Mouse (Mus musculus): ENCODE measurements around the gene Nes. TPM values are rescaled to one million over a fixed set of nuclear protein-coding genes. Genes with fewer than 3 reads are reported as not detected.

Gene Nes
- polyA plus RNA-seq, 1 experiment from 2014 or later, result 4.5 TPM

DNA sequence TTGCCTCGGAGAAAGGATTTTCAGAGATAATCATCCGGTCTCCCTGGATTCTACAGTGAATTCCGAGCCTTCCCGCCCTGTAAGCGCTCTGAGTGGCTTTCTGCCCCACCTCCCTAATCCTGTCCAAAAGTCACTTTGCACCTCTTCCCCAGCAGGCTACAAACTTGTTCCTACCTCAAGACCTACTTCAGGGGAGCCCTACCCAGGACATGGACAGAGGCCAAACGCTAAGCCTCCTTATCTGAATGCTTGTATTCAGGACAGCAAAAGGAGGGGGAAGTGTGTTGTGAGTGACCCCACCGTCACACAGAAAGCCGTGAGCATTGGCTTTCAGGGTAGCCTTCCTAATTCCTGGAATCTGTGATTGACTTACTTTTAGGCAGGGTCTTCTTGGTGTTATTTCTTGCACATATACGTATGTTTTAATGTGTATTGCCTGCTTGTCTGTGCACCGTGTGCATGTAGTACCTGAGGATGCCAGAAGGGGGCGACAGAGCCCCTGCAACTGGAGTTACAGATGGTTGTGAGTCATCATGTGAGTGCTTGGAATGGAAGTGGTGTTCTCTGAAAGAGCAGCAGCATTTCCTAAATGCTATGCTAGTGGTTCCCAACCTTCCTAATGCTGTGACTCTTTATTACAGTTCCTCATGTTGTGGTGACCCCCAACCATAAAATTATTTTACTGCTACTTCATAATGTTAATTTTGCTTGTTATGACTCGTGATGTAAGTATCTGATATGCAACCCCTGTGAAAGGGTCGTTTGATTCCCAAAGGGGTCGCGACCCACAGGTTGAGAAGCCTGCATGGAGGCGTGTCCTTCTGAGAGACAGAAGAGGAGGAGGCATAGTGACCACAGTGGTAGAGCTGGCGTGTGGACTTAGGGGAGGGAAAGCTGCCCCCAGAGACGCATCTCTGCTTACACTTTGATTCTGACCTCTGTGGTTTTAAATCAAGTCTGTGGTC, 35.2 kb downstream of the Nes start:
- DNase-seq (ENCODE audit: low spot score), result no peak

DNA sequence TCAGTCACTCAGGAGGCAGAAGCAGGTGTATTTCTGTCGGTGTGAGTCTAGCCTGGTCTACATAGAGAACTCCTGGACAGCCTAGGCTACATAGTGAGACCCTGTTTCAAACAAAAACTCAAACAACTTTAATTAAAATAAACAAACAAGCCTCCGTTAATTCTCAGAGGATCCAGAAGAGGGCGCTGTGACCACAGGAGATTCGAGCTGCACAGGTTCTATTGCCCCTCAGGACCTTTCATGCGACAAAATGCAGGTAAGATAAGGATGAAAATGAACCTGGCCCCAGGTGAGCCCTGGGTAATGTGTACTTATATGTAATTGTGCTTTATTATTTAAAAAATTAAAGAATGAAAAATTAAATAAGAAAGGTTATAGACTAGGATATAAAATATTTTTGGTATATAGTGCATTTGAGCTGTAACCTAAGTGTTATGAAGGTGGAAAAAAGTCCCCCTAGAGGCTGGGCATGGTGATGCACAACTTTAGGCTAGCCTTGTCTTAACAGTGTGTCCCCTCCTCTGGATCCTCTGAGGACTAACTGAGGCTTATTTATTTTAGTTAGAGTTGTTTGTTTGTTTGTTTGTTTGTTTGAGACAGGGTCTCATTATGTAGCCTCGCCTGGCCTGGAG, 39.9 kb downstream of the Nes start:
- peak; percentile 66 for DNase-seq (ENCODE audit: low spot score)

DNA sequence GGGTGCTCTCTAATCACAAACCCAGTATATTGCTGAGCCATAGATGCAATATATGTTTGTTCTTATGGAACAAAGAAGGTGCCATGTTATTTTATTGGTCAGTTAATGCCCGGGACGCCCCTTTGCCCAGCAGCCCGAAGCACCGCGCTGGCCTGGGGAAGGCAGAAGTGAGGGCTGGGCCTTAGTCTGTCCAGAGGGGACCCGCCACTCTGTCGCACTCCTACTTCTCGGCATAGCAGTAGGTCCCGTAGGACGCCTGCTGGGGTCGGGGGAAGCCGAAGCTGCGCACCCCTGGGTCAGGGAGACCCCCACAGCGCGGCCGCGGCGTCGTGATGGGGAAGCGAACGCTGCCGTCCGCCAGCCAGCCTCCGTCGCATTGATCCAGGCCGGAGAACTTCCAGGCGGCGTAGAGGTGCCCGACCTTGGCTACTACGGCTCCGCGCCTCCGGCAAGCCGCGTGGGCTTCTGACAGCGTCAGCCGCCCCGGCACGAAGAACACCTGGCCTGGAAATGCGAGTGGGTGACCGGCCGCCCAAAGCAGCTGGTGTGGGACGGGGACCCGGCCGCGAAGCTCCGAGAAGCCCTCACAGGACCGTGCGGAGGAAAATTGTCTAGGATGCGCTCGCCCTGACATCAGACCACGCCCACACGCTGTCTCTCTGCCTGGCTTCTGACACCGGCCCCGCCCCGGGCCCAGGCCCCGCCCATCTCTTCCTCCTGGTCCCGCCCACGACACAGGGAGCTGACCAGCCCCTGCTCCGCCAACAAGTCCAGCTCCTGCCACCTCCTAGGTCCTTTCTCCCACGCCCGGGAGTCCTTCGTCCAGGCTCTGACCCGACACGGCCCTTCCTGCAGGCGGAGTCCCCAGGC, 51.7 kb downstream of the Nes start:
- peak; percentile 60 for DNase-seq (ENCODE audit: low spot score)

DNA sequence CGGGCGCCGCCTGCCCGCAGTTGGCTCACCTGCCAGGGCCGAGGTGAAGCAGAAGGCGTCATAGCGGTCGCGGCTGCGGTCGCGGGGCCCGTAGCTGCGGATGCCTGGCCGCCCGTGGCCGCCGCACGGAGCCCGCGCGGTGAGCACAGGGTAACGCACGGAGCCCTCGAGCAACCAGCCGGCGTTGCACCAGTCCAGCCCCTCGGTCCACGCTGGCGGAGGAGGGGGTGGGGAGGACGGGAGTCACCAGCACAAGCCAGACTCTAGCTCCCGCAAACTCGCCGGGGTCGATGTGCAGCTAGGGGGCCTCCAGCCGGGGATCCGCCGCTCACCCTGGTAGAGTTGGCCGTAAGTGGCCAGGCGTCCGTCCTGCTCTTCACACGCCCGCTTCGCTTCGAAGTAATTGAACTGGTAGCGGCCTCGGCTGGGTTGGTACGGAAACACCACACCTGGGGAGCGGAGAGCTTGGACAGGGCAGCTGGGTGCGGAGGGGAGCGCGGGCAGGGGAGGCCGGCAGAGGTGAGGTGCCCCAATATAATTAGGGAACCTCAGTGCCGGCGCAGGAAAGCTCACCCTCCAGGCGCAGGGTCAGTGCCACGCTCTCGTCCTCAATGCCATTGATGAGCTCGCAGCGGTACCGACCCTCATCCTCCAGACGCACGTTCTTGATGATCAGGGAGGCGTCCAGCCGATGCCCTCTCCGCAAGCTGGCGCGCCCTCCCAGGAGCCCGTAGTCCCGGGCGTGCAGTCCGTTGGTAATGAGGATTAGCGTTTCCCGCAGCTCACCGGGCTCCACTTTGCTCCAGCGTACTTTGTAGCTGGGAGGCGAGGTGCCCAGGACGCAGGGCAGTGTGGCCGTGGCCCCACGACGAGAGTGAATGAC, 52.6 kb downstream of the Nes start:
- no peak for DNase-seq (ENCODE audit: low spot score)

DNA sequence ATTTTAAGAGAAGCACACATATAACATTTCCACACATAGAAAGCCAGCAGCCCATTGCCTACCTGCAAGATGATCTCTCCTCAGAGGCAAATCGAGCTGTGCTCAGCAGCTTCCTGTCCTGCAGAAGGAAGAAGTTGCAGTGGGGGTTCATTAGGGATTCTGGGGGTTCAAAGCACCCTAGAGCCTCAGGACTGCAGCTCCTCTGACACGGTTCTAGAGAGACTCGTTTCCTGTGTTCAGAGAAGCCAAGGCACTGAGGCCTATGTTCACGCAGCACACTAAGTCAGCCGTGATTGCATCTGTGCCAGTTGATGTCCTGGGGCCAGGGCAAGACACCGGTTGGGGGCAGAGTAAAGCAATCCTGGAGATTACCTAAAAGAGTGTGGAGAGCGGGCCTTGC, 55.9 kb downstream of the Nes start:
- no peak for DNase-seq (ENCODE audit: low spot score)

DNA sequence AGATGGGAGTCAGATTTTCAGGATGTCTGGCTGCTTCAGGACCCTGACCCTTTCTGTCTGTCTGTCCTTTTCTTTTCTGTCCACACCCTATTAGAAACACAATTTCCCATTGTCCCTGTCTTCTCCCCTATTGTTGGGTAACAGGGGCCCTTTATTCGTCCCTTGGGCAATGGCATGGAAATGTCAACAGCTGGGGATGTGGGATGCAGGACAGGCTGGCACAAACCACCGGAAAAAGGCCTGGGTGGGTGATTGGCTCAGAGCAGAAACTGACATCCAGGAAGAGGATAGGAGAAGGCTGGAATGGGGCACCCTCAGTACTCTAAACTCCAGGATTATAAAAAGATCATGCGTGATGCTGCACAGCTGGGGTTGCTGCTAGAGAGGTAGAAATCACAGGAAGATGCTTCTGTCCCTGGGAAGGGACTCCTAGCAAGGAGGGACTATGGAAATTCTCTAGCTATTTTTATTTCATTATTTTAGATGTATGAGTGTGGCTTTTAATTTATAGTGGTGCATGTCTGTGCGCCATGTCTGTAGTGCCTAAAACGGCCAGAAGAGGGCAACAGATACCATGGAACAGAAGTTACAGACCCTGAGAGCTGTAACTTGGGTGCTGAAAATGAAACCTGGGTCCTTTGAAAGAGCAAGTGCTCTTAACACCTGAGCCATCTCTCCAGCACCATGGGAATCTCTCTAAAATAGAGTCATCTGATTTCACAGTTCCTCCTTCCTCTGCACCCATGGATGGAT, 56.7 kb downstream of the Nes start, which contains the start of gene Hapln2:
Gene Hapln2, minus strand, starts transcription at position 150 of the 753 bp plus-strand sequence.
- peak; percentile 26 for DNase-seq (ENCODE audit: low spot score)

Other genes with a start within 250 kb of the Nes start
- gene Lrrc71, start 222.5 kb upstream of the Nes start, polyA plus RNA-seq (2015; fragmentation: Nextera tagmentation; extraction: Ambion mirVana), result 0.42 and 0.66 TPM in 2 replicates
- 0.15 and 0.48 TPM in 2 replicates for gene Ntrk1, start 175.9 kb upstream of the Nes start, polyA plus RNA-seq (2015; fragmentation: Nextera tagmentation; extraction: Ambion mirVana)
- 0.04 and 0.05 TPM in 2 replicates for gene Insrr, start 174.1 kb upstream of the Nes start, polyA plus RNA-seq (2015; fragmentation: Nextera tagmentation; extraction: Ambion mirVana)
- gene Pear1, start 146.8 kb upstream of the Nes start, polyA plus RNA-seq (2015; fragmentation: Nextera tagmentation; extraction: Ambion mirVana), result 3.5 and 3.6 TPM in 2 replicates
- gene Sh2d2a, start 124.3 kb upstream of the Nes start, polyA plus RNA-seq (2015; fragmentation: Nextera tagmentation; extraction: Ambion mirVana), result 101 and 108 TPM in 2 replicates
- gene Prcc, start 85.5 kb upstream of the Nes start, polyA plus RNA-seq (2015; fragmentation: Nextera tagmentation; extraction: Ambion mirVana), result 13.9 and 14.4 TPM in 2 replicates
- gene Hdgf, start 64.8 kb upstream of the Nes start, polyA plus RNA-seq (2015; fragmentation: Nextera tagmentation; extraction: Ambion mirVana), result 223 and 234 TPM in 2 replicates
- gene Mrpl24, start 51.6 kb upstream of the Nes start, polyA plus RNA-seq (2015; fragmentation: Nextera tagmentation; extraction: Ambion mirVana), result 107 and 108 TPM in 2 replicates
- gene Isg20l2, start 40.8 kb upstream of the Nes start, polyA plus RNA-seq (2015; fragmentation: Nextera tagmentation; extraction: Ambion mirVana), result 58.9 and 61.4 TPM in 2 replicates
- 15.7 and 16.6 TPM in 2 replicates for gene Rrnad1, start 40.4 kb upstream of the Nes start, polyA plus RNA-seq (2015; fragmentation: Nextera tagmentation; extraction: Ambion mirVana)
- 35.5 and 38.1 TPM in 2 replicates for gene Crabp2, start 22.4 kb upstream of the Nes start, polyA plus RNA-seq (2015; fragmentation: Nextera tagmentation; extraction: Ambion mirVana)
- gene Bcan, start 29.2 kb downstream of the Nes start, polyA plus RNA-seq (2015; fragmentation: Nextera tagmentation; extraction: Ambion mirVana), result 0.23 and 0.27 TPM in 2 replicates
- 0.16 TPM in 1 of 2 replicates, not detected in the other for gene Hapln2, start 56.5 kb downstream of the Nes start, polyA plus RNA-seq (2015; fragmentation: Nextera tagmentation; extraction: Ambion mirVana)
- 34.6 and 37.4 TPM in 2 replicates for gene Gpatch4, start 72.0 kb downstream of the Nes start, polyA plus RNA-seq (2015; fragmentation: Nextera tagmentation; extraction: Ambion mirVana)
- 145 and 155 TPM in 2 replicates for gene Naxe, start 87.4 kb downstream of the Nes start, polyA plus RNA-seq (2015; fragmentation: Nextera tagmentation; extraction: Ambion mirVana)
- 0.69 and 0.76 TPM in 2 replicates for gene Ttc24, start 107.2 kb downstream of the Nes start, polyA plus RNA-seq (2015; fragmentation: Nextera tagmentation; extraction: Ambion mirVana)
- 5.8 and 6.1 TPM in 2 replicates for gene Iqgap3, start 110.9 kb downstream of the Nes start, polyA plus RNA-seq (2015; fragmentation: Nextera tagmentation; extraction: Ambion mirVana)
- 32.0 and 32.2 TPM in 2 replicates for gene Mef2d, start 171.3 kb downstream of the Nes start, polyA plus RNA-seq (2015; fragmentation: Nextera tagmentation; extraction: Ambion mirVana)